Mouse (Mus musculus) central nervous system, embryonic 11.5 days (tissue): Measurements from ENCODE around the gene Chml. TPM values are rescaled to one million over a fixed set of nuclear protein-coding genes. Genes with fewer than 3 reads are reported as not detected.

ENCODE experiments used
- polyA plus RNA-seq: library from polyadenylated mRNA; depleted of rRNA; stranded (reverse); fragments of >200 nt; gene quantifications from 2 replicates; pipeline ENCODE4 v1.2.3, GENCODE M21; 2012; rRNA removed

Chml gene
- polyA plus RNA-seq, result 6.3 and 8.3 TPM in 2 replicates

GRCm38 (mm10) chr1:175692246-175692996 lies at the start of gene Chml, which contains the start of gene Opn3:
Gene Chml, minus strand, starts transcription at chr1:175692901.
Gene Opn3, minus strand, starts transcription at chr1:175692776.

GRCm38 (mm10) chr1:175698293-175698692 lies 5.6 kb upstream of the Chml start, which contains the start of gene Wdr64:
Gene Wdr64, plus strand, starts transcription at chr1:175698593.

Other genes with a start within 250 kb of the Chml start
- 3.1 and 4.8 TPM in 2 replicates for gene Rgs7, start 200.4 kb downstream of the Chml start, polyA plus RNA-seq
- gene Kmo, start 72.5 kb downstream of the Chml start, polyA plus RNA-seq, result 0.14 and 0.26 TPM in 2 replicates
- gene Fh1, start 67.3 kb downstream of the Chml start, polyA plus RNA-seq, result 53.4 and 111 TPM in 2 replicates
- 5.1 and 5.9 TPM in 2 replicates for gene Opn3, start 125 bp downstream of the Chml start, polyA plus RNA-seq
- gene Wdr64, start 5.7 kb upstream of the Chml start, polyA plus RNA-seq, result 0.05 and 0.06 TPM in 2 replicates
- 35.2 and 45.2 TPM in 2 replicates for gene Exo1, start 187.7 kb upstream of the Chml start, polyA plus RNA-seq
- gene Gm38100, start 227.4 kb upstream of the Chml start, polyA plus RNA-seq, result 0.14 and 0.15 TPM in 2 replicates